Mouse (Mus musculus) adrenal gland, postnatal 36 days (tissue): ENCODE data around the gene Cbl. TPM values are rescaled to one million over a fixed set of nuclear protein-coding genes. Genes with fewer than 3 reads are reported as not detected.
A peak's percentile ranks its signal among the peaks of the same experiment; 100 is the strongest.

Experiments
- DNase-seq, 2 experiments: peaks; one replicate each; pipeline ENCODE4 v3.0.0; 2021; ENCODE audit warnings: mixed read lengths in 1 of 2
- total RNA-seq, 2 experiments: library from RNA; stranded (reverse); gene quantifications; 2 replicates each; pipeline ENCODE4 v1.2.3; 2021

The Cbl gene
- total RNA-seq, 2 experiments from 2014 or later, result 28.9 to 40.5 TPM

DNA sequence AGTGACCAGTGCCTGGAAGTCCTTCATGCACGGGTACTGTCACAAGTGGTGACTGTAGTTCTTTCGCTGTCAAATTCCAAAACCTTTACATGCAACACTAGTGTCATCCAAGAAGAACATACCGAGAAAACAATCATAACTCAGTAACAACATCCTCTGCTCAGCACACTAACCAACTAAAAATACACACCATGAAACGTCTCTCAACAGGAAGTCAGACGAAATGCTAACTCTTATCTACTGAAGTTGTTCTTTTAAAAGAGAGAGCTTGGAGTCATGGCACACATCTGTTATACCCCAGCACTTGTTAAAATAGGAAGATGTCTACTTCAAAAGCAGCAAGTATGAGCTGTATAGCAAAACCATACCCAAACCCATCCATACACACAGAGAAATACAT, 52.3 kb downstream of the Cbl start:
- DNase-seq, result no peak

DNA sequence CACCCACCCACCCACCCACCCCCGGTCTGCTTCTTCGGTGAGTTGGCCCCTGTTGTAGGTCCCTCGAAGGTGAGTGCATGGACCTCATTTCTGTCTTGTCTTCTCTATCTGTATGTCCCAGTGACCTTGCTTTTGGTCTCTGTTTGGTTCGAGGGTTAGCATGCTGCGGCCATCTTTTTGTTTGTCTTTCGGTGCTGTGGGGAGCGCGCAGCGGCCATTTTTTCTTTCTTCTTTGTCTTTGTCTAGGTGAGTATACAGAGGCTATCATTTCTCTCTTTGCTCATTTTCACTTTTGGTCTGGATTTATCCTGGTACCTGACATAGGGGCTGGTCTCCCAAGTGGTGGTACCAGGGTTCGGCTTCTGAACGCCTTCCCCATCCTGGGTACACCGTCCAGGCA, 55.0 kb downstream of the Cbl start:
- DNase-seq, result no peak

GRCm38 (mm10) chr9:44178389-44178788, 55.5 kb downstream of the Cbl start:
- peak; percentile 12 to 36 for DNase-seq

GRCm38 (mm10) chr9:44177405-44177804, 56.4 kb downstream of the Cbl start:
- no peak for DNase-seq

DNA sequence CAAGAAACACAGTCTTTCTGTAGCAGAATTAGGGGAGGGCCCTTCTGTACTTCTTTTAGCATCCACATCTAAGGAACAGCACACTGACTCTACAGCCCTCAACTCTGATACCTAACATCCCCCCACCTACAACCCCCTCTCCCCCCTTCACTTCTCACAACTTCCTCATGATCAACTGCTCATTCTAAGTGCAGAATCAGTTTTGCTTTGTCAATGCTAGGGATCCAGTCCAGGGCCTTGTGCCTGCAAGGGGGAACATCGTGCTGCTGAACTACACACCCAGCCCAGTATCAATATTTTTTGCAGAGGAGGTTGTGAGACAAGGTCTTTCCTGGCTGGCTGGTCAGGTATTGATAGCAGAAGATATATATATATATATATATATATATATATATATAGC, 57.9 kb downstream of the Cbl start:
- DNase-seq, result no peak

GRCm38 (mm10) chr9:44175556-44175955, 58.3 kb downstream of the Cbl start:
- no peak for DNase-seq

GRCm38 (mm10) chr9:44170691-44171151, 63.1 kb downstream of the Cbl start:
- peak; percentile 79 to 82 for DNase-seq

- no peak for DNase-seq
Observed at GRCm38 (mm10) chr9:44168931-44169330, 64.9 kb downstream of the Cbl start.

DNA sequence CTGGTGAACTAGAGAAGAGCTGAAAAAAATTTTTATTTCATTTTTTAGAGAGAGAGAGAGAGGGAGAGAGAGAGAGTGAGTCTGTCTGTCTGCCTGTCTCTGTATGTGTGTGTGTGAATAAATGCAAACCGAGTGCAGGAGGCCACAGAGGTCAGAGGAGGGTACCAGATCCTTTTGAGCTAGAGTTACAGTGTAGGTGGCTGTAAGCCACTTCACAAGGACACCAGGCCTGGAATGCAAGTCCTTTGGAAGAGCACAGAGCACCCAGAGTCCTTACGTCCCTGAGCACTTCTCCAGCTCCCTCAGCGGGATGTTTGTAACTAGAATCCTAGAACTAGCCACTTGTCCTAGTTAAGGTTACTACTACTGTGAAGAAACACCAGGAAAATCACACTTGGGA, 74.0 kb downstream of the Cbl start:
- no peak for DNase-seq

DNA sequence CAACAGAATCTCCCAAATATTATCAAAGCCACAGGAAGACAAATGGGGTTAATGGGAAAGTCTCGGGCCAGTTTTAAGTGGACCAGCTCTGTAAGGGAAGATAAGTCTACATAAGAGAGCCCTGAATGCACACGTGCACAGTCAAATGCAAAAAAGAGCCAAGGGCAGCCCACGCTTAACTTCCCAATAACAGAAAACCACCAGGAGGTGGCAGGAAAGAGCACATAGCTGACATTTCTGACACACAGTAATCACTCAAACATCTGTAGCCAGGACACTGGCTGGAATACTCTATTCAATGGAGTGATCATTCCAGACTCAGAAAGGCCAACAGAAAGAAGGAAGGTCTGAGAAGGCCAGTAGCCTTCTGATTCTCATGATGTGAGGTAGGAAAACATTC, 86.6 kb downstream of the Cbl start:
- DNase-seq, result peak in 1 of 2 experiments; percentile 37

GRCm38 (mm10) chr9:44144718-44145060, 89.2 kb downstream of the Cbl start:
- no peak for DNase-seq

DNA sequence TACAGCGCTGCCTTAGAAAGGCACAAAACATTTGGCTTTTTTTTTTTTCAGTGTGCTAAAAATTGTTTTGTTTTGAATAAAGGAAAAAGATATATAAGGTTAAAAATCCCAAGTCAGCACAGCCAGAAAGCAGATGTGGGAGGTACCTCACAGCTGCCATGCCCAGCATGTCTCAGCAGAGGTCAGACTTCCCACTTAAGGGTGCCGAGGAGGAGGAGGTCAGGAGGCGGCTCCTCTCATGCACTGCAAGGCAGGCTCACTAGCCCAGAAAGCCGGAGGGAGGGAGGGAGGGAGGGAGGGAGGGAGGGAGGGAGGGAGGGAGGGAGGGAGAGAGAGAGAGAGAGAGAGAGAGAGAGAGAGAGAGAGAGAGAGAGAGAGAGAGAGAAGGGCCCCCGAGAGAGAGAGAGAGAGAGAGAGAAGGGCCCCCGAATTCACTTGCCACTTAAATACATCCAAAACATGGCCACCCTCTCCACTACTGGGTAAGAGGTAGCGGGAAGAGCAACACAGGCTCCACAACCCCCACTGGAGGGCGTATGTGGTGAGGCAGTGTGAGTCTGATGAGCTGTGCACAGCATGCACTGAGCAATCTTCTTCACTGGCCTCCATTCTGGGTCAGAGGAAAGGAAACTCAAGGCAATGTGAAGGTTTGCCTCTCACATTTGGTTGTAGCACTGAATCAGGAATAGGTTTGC, 89.7 kb downstream of the Cbl start:
- DNase-seq, result peak in 1 of 2 experiments; percentile 48

- DNase-seq, result no peak
Observed at GRCm38 (mm10) chr9:44143421-44143820, 90.4 kb downstream of the Cbl start.

GRCm38 (mm10) chr9:44141951-44142350, 91.9 kb downstream of the Cbl start:
- no peak for DNase-seq

DNA sequence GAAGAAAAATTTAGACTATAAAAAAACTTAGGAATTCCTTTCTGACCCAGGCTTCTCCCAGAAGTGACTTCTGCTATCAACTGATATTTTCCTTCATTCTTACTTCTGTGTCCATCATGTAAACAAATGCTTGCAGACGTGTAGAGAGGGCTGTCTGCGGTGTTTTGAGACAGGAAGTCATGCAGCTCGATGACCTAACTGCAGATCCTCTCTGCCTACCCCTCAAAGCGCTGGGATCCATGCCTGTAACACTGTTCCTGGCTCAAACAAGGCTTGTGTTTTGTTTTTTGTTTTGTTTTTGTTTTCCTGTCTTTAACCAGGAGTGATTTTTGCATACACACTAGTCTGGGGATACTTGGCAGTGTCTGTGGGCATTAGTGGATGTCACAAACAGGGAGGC, 96.0 kb downstream of the Cbl start:
- DNase-seq, result no peak

DNA sequence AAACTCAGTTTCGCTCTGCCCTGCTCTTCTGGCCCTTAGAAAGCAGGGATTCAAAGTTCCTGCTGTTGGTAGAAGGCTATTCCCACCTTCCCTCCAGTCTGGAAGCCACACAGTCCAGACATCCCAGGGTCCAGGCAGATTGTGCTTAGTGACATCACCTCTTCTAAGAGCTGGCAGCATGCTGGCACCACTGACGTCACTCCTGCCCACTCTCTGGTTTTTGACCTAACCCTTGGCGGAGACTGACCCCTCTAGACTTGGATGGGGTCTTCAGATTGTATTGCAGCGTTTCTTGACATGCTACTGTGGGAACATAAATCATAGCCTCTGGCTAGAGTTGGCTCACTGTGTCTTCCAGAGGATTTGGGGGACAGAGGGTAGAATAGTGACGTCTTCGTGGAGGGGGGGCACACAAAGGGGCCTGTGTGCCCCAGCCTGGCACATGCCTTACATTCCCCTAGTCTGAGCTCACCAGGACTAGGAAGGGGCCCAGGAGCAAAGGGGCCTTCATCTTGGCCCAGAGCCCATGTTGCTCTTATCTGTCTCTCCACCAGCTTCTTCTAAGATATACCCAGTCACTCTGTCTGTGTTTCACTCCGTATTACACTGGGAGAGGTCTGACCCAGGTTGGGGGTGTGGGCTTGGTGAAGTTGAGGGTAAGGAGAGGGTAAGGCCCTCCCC, 98.0 kb downstream of the Cbl start:
- no peak for DNase-seq

GRCm38 (mm10) chr9:44134851-44135730, 98.8 kb downstream of the Cbl start:
- peak; percentile 53 to 74 for DNase-seq

GRCm38 (mm10) chr9:44134101-44134850, 99.6 kb downstream of the Cbl start, which contains the start of gene Mcam:
Gene Mcam (plus strand): TSS chr9:44134469.
- DNase-seq, result peak; percentile 84 to 87

- peak in 1 of 2 experiments; percentile 15 for DNase-seq
Observed at GRCm38 (mm10) chr9:44133287-44133686, 100.6 kb downstream of the Cbl start.

- no peak for DNase-seq
Observed at GRCm38 (mm10) chr9:44132200-44132599, 101.6 kb downstream of the Cbl start.

GRCm38 (mm10) chr9:44131276-44131590, 102.6 kb downstream of the Cbl start:
- no peak for DNase-seq
